Mouse (Mus musculus) ES-Bruce4 (cell line): ENCODE results near the gene Pink1. TPM values are rescaled to one million over a fixed set of nuclear protein-coding genes. Genes with fewer than 3 reads are reported as not detected.
A peak's percentile ranks its signal among the peaks of the same experiment; 100 is the strongest.

Source experiments
- H3K27ac ChIP-seq: 2 replicates; pipeline ENCODE4 v1.5.1; 2012; ENCODE audit warnings: low read length, inconsistent platforms; ENCODE audit not compliant: insufficient read depth
- H3K27me3 ChIP-seq: 2 replicates; pipeline ENCODE4 v1.6.1; 2012; ENCODE audit warnings: mild to moderate bottlenecking, low read length, inconsistent platforms; ENCODE audit not compliant: control insufficient read depth, poor library complexity, insufficient read depth, severe bottlenecking
- H3K36me3 ChIP-seq: 2 replicates; pipeline ENCODE4 v1.6.1; 2012; ENCODE audit warnings: inconsistent platforms, mild to moderate bottlenecking, low read length, moderate library complexity; ENCODE audit not compliant: control insufficient read depth, poor library complexity, insufficient read depth, severe bottlenecking
- H3K4me1 ChIP-seq: one replicate; pipeline ENCODE4 v1.8.1; 2011; ENCODE audit warnings: low read length; ENCODE audit not compliant: control insufficient read depth, insufficient read depth
- H3K4me3 ChIP-seq: 2 replicates; pipeline ENCODE4 v1.5.1; 2011; ENCODE audit warnings: low read depth, mild to moderate bottlenecking, low read length
- H3K9ac ChIP-seq: 2 replicates; pipeline ENCODE4 v1.6.1; 2012; ENCODE audit warnings: low read depth, mild to moderate bottlenecking, inconsistent platforms; ENCODE audit not compliant: poor library complexity, severe bottlenecking
- H3K9me3 ChIP-seq: replicated peaks from 2 replicates; pipeline ENCODE4 v1.6.1; 2012; ENCODE audit warnings: mild to moderate bottlenecking, low read length, inconsistent platforms; ENCODE audit not compliant: control insufficient read depth, poor library complexity, insufficient read depth, severe bottlenecking
- CTCF ChIP-seq: IDR thresholded peaks from one replicate; pipeline ENCODE4 v1.8.1; 2011; ENCODE audit warnings: low read depth, low read length
- EP300 ChIP-seq: IDR thresholded peaks from 2 replicates; pipeline ENCODE4 v1.6.1; 2011; ENCODE audit warnings: low read depth, low read length; ENCODE audit not compliant: insufficient read depth
- POLR2A ChIP-seq: IDR thresholded peaks from one replicate; pipeline ENCODE4 v1.8.1; 2011; ENCODE audit warnings: low read length; ENCODE audit not compliant: insufficient read depth
- polyA plus RNA-seq: library from polyadenylated mRNA; stranded (reverse); fragments of >200 nt; gene quantifications from 2 replicates; pipeline ENCODE4 v1.2.4, GENCODE M21; 2011; ENCODE audit warnings: low read depth; ENCODE audit not compliant: missing spikeins, insufficient read depth, insufficient read length

Pink1 gene
- polyA plus RNA-seq, 1 experiment, result 23.4 TPM

GRCm38 (mm10) chr4:138322692-138323091 is 3.4 kb downstream of the Pink1 start:
- Histone ChIP-seq H3K4me3 (no peak overlapping the region), H3K27me3 (no peaks in the 10 kb centered on the region), H3K9me3 (no peaks in the 10 kb centered on the region; the same call in 1 of the 2 replicates), H3K36me3 (no peaks in the 10 kb centered on the region), H3K9ac (no peak overlapping the region), H3K27ac (no peak overlapping the region), H3K4me1 (peaks cover 2% of the 10 kb centered on the region)
- TF ChIP-seq POLR2A (no peak), EP300 (no peak), CTCF (no peak)

- TF ChIP-seq POLR2A (no peak), EP300 (no peak)
- Histone ChIP-seq H3K4me1 (peaks cover 2% of the 10 kb centered on the region), H3K36me3 (no peaks in the 10 kb centered on the region), H3K4me3 (no peak overlapping the region), H3K27me3 (no peaks in the 10 kb centered on the region), H3K9ac (no peak overlapping the region), H3K9me3 (no peaks in the 10 kb centered on the region; the same call in 1 of the 2 replicates), H3K27ac (no peak overlapping the region)
Measured at GRCm38 (mm10) chr4:138321488-138321887, 4.6 kb downstream of the Pink1 start.

- TF ChIP-seq EP300 (no peak), POLR2A (no peak), CTCF (no peak)
Measured at GRCm38 (mm10) chr4:138320711-138321110, 5.4 kb downstream of the Pink1 start.

GRCm38 (mm10) chr4:138319508-138319907 is 6.6 kb downstream of the Pink1 start:
- Histone ChIP-seq H3K36me3 (no peaks in the 10 kb centered on the region), H3K27me3 (no peaks in the 10 kb centered on the region), H3K9me3 (no peaks in the 10 kb centered on the region; the same call in 1 of the 2 replicates), H3K4me1 (peaks cover 2% of the 10 kb centered on the region), H3K9ac (no peak overlapping the region), H3K4me3 (no peak overlapping the region), H3K27ac (no peak overlapping the region)
- peak; percentile 100 for TF ChIP-seq CTCF
- TF ChIP-seq EP300, result peak; percentile 63; the same call in 1 of the 2 replicates
- TF ChIP-seq POLR2A, result no peak

More at GRCm38 (mm10) chr4:138320711-138321110, 5.4 kb downstream of the Pink1 start:
- no peaks in the 10 kb centered on the region for H3K27me3 ChIP-seq
- peaks cover 2% of the 10 kb centered on the region for H3K4me1 ChIP-seq
- H3K27ac ChIP-seq, result no peak overlapping the region
- no peak overlapping the region for H3K9ac ChIP-seq
- no peak overlapping the region for H3K4me3 ChIP-seq
- no peaks in the 10 kb centered on the region for H3K36me3 ChIP-seq
- H3K9me3 ChIP-seq, result no peaks in the 10 kb centered on the region; the same call in 1 of the 2 replicates

- Histone ChIP-seq H3K4me3 (no peak overlapping the region), H3K9ac (no peak overlapping the region), H3K27me3 (no peaks in the 10 kb centered on the region), H3K36me3 (no peaks in the 10 kb centered on the region), H3K27ac (no peak overlapping the region), H3K9me3 (no peaks in the 10 kb centered on the region; the same call in 1 of the 2 replicates), H3K4me1 (peaks cover 2% of the 10 kb centered on the region)
- TF ChIP-seq CTCF, result peak; percentile 92
- TF ChIP-seq EP300, result no peak
- TF ChIP-seq POLR2A, result no peak
Measured at GRCm38 (mm10) chr4:138318509-138319266, 7.4 kb downstream of the Pink1 start.

GRCm38 (mm10) chr4:138316369-138316768 is 9.7 kb downstream of the Pink1 start:
- TF ChIP-seq POLR2A (no peak), EP300 (no peak), CTCF (peak; percentile 53)
- Histone ChIP-seq H3K27me3 (no peaks in the 10 kb centered on the region), H3K4me3 (no peak overlapping the region), H3K9ac (no peak overlapping the region), H3K27ac (no peak overlapping the region), H3K9me3 (no peaks in the 10 kb centered on the region; the same call in 1 of the 2 replicates), H3K4me1 (no peaks in the 10 kb centered on the region), H3K36me3 (peaks cover 10% of the 10 kb centered on the region)
